Mouse (Mus musculus) C2C12 (cell line): ENCODE measurements around the gene Dntt. TPM values are rescaled to one million over a fixed set of nuclear protein-coding genes. Genes with fewer than 3 reads are reported as not detected.

Experiments used
- H3K27me3 ChIP-seq: one replicate; pipeline ENCODE4 v1.6.1; 2011; ENCODE audit not compliant: control insufficient read depth, insufficient read depth, insufficient read length
- H3K36me3 ChIP-seq: one replicate; pipeline ENCODE4 v1.6.1; 2011; ENCODE audit not compliant: control insufficient read depth, insufficient read depth
- H3K4me3 ChIP-seq: one replicate; pipeline ENCODE4 v1.5.1; 2011; ENCODE audit warnings: mild to moderate bottlenecking, control low read depth; ENCODE audit not compliant: poor library complexity, insufficient read depth, severe bottlenecking
- H3K79me2 ChIP-seq: one replicate; pipeline ENCODE4 v1.6.1; 2011; ENCODE audit not compliant: control insufficient read depth, insufficient read depth
- H3K79me3 ChIP-seq: one replicate; pipeline ENCODE4 v1.6.1; 2011; ENCODE audit warnings: low read depth, control low read depth
- H3ac ChIP-seq: one replicate; pipeline ENCODE3; 2011; ENCODE audit warnings: low read depth; ENCODE audit not compliant: control insufficient read depth, insufficient read length
- CEBPB ChIP-seq: IDR thresholded peaks from one replicate; pipeline ENCODE4 v1.6.1; 2011; ENCODE audit warnings: low read depth, mild to moderate bottlenecking, control low read depth, moderate library complexity
- CTCF ChIP-seq: IDR thresholded peaks from one replicate; pipeline ENCODE4 v1.5.1; 2011; ENCODE audit not compliant: control insufficient read depth, insufficient read depth, insufficient read length
- FOSL1 ChIP-seq: IDR thresholded peaks from one replicate; pipeline ENCODE4 v1.8.0; 2011; ENCODE audit warnings: mild to moderate bottlenecking, low read length; ENCODE audit not compliant: poor library complexity, insufficient read depth, severe bottlenecking
- MAX ChIP-seq: IDR thresholded peaks from one replicate; pipeline ENCODE4 v1.6.1; 2011; ENCODE audit warnings: mild to moderate bottlenecking, control low read depth
- MYOD1 ChIP-seq: IDR thresholded peaks from one replicate; pipeline ENCODE4 v1.6.1; 2011; ENCODE audit warnings: low read depth; ENCODE audit not compliant: control insufficient read depth, insufficient read length
- MYOG ChIP-seq: IDR thresholded peaks from one replicate; pipeline ENCODE4 v1.6.1; 2011; ENCODE audit not compliant: control insufficient read depth, insufficient read length; ENCODE audit errors: extremely low read depth
- USF1 ChIP-seq: IDR thresholded peaks from one replicate; pipeline ENCODE4 v1.6.1; 2011; ENCODE audit warnings: low read depth, mild to moderate bottlenecking, control low read depth, moderate library complexity
- polyA plus RNA-seq: library from polyadenylated mRNA; unstranded; fragments of >200 nt; fragmentation: generic; extraction: Trizol; gene quantifications from one replicate; pipeline ENCODE4 v1.2.1, GENCODE M21; 2012; ENCODE audit warnings: missing spikeins

Dntt gene
- polyA plus RNA-seq, 1 experiment, result not detected

DNA sequence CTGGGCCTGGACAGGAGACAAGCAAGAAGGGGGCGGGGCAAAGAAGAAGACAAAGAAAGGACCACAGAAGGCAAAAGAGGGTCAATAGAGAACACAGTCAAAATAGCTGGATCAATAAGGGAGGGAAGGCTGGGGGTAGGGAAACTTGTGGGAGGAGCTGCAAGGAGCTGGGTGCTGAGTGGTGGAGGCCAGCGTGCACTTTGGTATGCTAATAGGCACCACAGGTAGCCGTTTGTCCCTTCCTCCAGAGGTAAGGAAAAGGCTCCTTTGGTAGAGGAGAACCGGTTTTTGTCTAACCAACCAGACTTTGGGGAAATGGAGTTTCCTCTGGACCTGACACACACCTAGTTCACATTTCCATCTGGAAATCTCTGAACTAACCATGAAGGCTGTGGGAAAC is 22.5 kb upstream of the Dntt start:
- H3K79me2 ChIP-seq, result no peaks in the 10 kb centered on the region
- H3K27me3 ChIP-seq, result no peaks in the 10 kb centered on the region
- no peaks in the 10 kb centered on the region for H3K79me3 ChIP-seq
- TF ChIP-seq MYOG (no peak), FOSL1 (no peak), MAX (no peak), CTCF (no peak), MYOD1 (no peak), CEBPB (no peak), USF1 (no peak)
- H3ac ChIP-seq, result no peak overlapping the region
- no peaks in the 10 kb centered on the region for H3K36me3 ChIP-seq
- H3K4me3 ChIP-seq, result no peak overlapping the region

DNA sequence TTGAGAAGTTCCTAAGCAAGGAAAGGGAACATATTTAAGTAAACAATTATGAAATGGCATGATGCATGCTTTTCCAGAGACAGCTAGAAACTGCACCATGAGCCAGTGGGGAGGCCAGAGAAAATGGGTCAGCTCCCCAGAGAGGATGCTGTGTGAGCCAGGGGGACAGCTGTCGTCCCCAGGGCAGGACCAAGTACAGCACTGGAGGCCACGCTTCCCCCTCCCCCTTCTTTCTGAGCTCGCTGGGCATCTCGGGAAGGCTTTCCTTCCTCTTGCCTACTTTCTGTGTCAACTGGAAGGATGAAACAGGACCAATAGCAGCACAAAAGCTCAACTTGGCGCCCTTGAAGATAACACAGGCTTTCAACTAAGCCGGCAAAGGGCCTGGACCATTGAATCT is 21.7 kb upstream of the Dntt start:
- Histone ChIP-seq H3ac (no peak overlapping the region), H3K27me3 (no peaks in the 10 kb centered on the region), H3K36me3 (no peaks in the 10 kb centered on the region), H3K79me2 (no peaks in the 10 kb centered on the region), H3K4me3 (no peak overlapping the region), H3K79me3 (no peaks in the 10 kb centered on the region)
- TF ChIP-seq MAX (no peak), CTCF (no peak), MYOD1 (peak; percentile 6), USF1 (no peak), CEBPB (no peak)

GRCm38 (mm10) chr19:41007733-41008132 is 21.3 kb upstream of the Dntt start:
- H3K79me3 ChIP-seq, result no peaks in the 10 kb centered on the region
- H3K79me2 ChIP-seq, result no peaks in the 10 kb centered on the region
- no peaks in the 10 kb centered on the region for H3K36me3 ChIP-seq
- no peaks in the 10 kb centered on the region for H3K27me3 ChIP-seq
- TF ChIP-seq MYOG (no peak), MYOD1 (no peak), MAX (no peak), USF1 (no peak), CEBPB (no peak), CTCF (no peak), FOSL1 (no peak)
- no peak overlapping the region for H3K4me3 ChIP-seq
- no peak overlapping the region for H3ac ChIP-seq

DNA sequence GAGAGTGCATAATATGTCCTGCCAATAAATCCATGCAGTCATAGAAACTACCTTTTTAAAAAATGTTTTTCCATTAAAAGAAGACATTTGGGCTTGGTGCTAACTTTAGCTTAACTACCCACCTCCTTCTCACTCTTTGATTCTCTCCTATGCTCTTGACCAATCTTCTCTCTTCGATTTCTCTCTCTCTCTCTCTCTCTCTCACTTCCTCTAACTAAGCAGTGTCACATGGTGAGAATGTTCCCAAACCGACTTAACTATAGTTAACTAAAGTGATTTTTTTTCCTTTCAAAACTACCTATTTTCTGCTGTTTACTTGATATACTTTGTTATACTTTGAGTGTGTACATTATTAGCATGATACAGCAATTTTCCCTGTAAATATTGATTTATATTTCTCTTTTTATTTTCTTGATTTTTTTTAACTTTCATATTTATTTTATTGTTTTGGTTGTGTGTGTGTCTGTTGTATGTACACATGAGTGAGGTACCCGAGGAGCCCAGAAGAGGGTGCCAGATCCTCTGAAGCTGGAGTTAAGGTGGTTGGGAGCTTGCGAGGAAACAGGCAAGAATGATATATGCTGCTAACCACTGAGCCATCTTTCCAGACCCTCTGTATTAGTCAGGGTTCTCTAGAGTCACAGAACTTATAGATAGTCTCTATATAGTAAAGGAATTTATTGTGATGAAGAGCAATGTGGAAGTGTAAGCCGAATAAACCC is 20.2 kb upstream of the Dntt start:
- Histone ChIP-seq H3K27me3 (no peaks in the 10 kb centered on the region), H3ac (no peak overlapping the region), H3K4me3 (no peak overlapping the region), H3K36me3 (no peaks in the 10 kb centered on the region), H3K79me2 (no peaks in the 10 kb centered on the region), H3K79me3 (no peaks in the 10 kb centered on the region)
- no peak for TF ChIP-seq CEBPB
- TF ChIP-seq USF1, result no peak
- no peak for TF ChIP-seq FOSL1
- no peak for TF ChIP-seq MYOG
- no peak for TF ChIP-seq CTCF
- TF ChIP-seq MAX, result no peak
- no peak for TF ChIP-seq MYOD1

GRCm38 (mm10) chr19:41011676-41012075 is 17.4 kb upstream of the Dntt start:
- H3ac ChIP-seq, result no peak overlapping the region
- TF ChIP-seq CTCF (no peak), FOSL1 (no peak), MYOD1 (no peak), MAX (no peak), MYOG (no peak), CEBPB (no peak), USF1 (no peak)
- H3K36me3 ChIP-seq, result no peaks in the 10 kb centered on the region
- no peaks in the 10 kb centered on the region for H3K79me3 ChIP-seq
- no peaks in the 10 kb centered on the region for H3K27me3 ChIP-seq
- H3K4me3 ChIP-seq, result no peak overlapping the region
- H3K79me2 ChIP-seq, result no peaks in the 10 kb centered on the region

- no peaks in the 10 kb centered on the region for H3K79me3 ChIP-seq
Measured at GRCm38 (mm10) chr19:41013591-41013990, 15.5 kb upstream of the Dntt start.

More at GRCm38 (mm10) chr19:41013591-41013990, 15.5 kb upstream of the Dntt start:
- no peak for TF ChIP-seq CEBPB
- no peak for TF ChIP-seq USF1
- TF ChIP-seq FOSL1, result no peak
- TF ChIP-seq CTCF, result no peak
- no peak for TF ChIP-seq MYOG
- TF ChIP-seq MYOD1, result no peak
- TF ChIP-seq MAX, result no peak
- peaks cover 7% of the 10 kb centered on the region for H3K27me3 ChIP-seq
- H3K36me3 ChIP-seq, result no peaks in the 10 kb centered on the region
- no peaks in the 10 kb centered on the region for H3K79me2 ChIP-seq
- no peak overlapping the region for H3ac ChIP-seq
- H3K4me3 ChIP-seq, result no peak overlapping the region
